Mouse (Mus musculus): ENCODE data around the gene Etv1.
"Not testable (repeated sequence)": the region's sequence is repeated elsewhere in the genome, so short reads cannot be mapped to it uniquely, and the experiment has no call there.

The Etv1 gene

GRCm38 (mm10) chr12:38789789-38790355 lies 10.7 kb downstream of the Etv1 start:
- H3K27me3 ChIP-seq (ENCODE audit: control insufficient read depth, insufficient read depth, low read length, poor library complexity, severe bottlenecking): no peaks in the 10 kb centered on the region
- no peak for DNase-seq (ENCODE audit: low read depth, low spot score)
- H3K36me3 ChIP-seq (ENCODE audit: control insufficient read depth, insufficient read depth, low read length, poor library complexity, severe bottlenecking): no peaks in the 10 kb centered on the region

- H3K36me3 ChIP-seq (ENCODE audit: control insufficient read depth, insufficient read depth, low read length, poor library complexity, severe bottlenecking): no peaks in the 10 kb centered on the region
- H3K27me3 ChIP-seq (ENCODE audit: control insufficient read depth, insufficient read depth, low read length, poor library complexity, severe bottlenecking): no peaks in the 10 kb centered on the region
- no peak for DNase-seq (ENCODE audit: low read depth, low spot score)
Measured at GRCm38 (mm10) chr12:38793076-38793475, 13.9 kb downstream of the Etv1 start.

- no peak for DNase-seq (ENCODE audit: low read depth, low spot score)
Measured at GRCm38 (mm10) chr12:38793697-38794096, 14.5 kb downstream of the Etv1 start.

GRCm38 (mm10) chr12:38807031-38807430 lies 27.9 kb downstream of the Etv1 start:
- DNase-seq (ENCODE audit: low read depth, low spot score): no peak
- no peaks in the 10 kb centered on the region for H3K36me3 ChIP-seq (ENCODE audit: control insufficient read depth, insufficient read depth, low read length, poor library complexity, severe bottlenecking)
- H3K27me3 ChIP-seq (ENCODE audit: control insufficient read depth, insufficient read depth, low read length, poor library complexity, severe bottlenecking): no peaks in the 10 kb centered on the region

More at GRCm38 (mm10) chr12:38793697-38794096, 14.5 kb downstream of the Etv1 start:
- Histone ChIP-seq H3K36me3 (ENCODE audit: control insufficient read depth, insufficient read depth, low read length, poor library complexity, severe bottlenecking) (no peaks in the 10 kb centered on the region), H3K27me3 (ENCODE audit: control insufficient read depth, insufficient read depth, low read length, poor library complexity, severe bottlenecking) (no peaks in the 10 kb centered on the region)

GRCm38 (mm10) chr12:38812392-38812791 lies 33.2 kb downstream of the Etv1 start:
- no peaks in the 10 kb centered on the region for H3K27me3 ChIP-seq (ENCODE audit: control insufficient read depth, insufficient read depth, low read length, poor library complexity, severe bottlenecking)
- no peak for DNase-seq (ENCODE audit: low read depth, low spot score)
- no peaks in the 10 kb centered on the region for H3K36me3 ChIP-seq (ENCODE audit: control insufficient read depth, insufficient read depth, low read length, poor library complexity, severe bottlenecking)

- Histone ChIP-seq H3K27me3 (ENCODE audit: control insufficient read depth, insufficient read depth, low read length, poor library complexity, severe bottlenecking) (no peaks in the 10 kb centered on the region), H3K36me3 (ENCODE audit: control insufficient read depth, insufficient read depth, low read length, poor library complexity, severe bottlenecking) (no peaks in the 10 kb centered on the region)
- no peak for DNase-seq (ENCODE audit: low read depth, low spot score)
Measured at GRCm38 (mm10) chr12:38814010-38814786, 35.0 kb downstream of the Etv1 start.

- no peak for DNase-seq (ENCODE audit: low read depth, low spot score)
- Histone ChIP-seq H3K27me3 (ENCODE audit: control insufficient read depth, insufficient read depth, low read length, poor library complexity, severe bottlenecking) (no peaks in the 10 kb centered on the region; the same call in 1 of the 2 replicates), H3K36me3 (ENCODE audit: control insufficient read depth, insufficient read depth, low read length, poor library complexity, severe bottlenecking) (no peaks in the 10 kb centered on the region)
Measured at GRCm38 (mm10) chr12:38816235-38816634, 37.1 kb downstream of the Etv1 start.

- Histone ChIP-seq H3K27me3 (ENCODE audit: control insufficient read depth, insufficient read depth, low read length, poor library complexity, severe bottlenecking) (no peaks in the 10 kb centered on the region; the same call in 1 of the 2 replicates), H3K36me3 (ENCODE audit: control insufficient read depth, insufficient read depth, low read length, poor library complexity, severe bottlenecking) (no peaks in the 10 kb centered on the region)
Measured at GRCm38 (mm10) chr12:38818320-38818719, 39.1 kb downstream of the Etv1 start.

GRCm38 (mm10) chr12:38820642-38821041 lies 41.5 kb downstream of the Etv1 start:
- Histone ChIP-seq H3K27me3 (ENCODE audit: control insufficient read depth, insufficient read depth, low read length, poor library complexity, severe bottlenecking) (no peaks in the 10 kb centered on the region; the same call in 1 of the 2 replicates), H3K36me3 (ENCODE audit: control insufficient read depth, insufficient read depth, low read length, poor library complexity, severe bottlenecking) (no peaks in the 10 kb centered on the region)
- no peak for DNase-seq (ENCODE audit: low read depth, low spot score)

More at GRCm38 (mm10) chr12:38818320-38818719, 39.1 kb downstream of the Etv1 start:
- no peak for DNase-seq (ENCODE audit: low read depth, low spot score)

- Histone ChIP-seq H3K27me3 (ENCODE audit: control insufficient read depth, insufficient read depth, low read length, poor library complexity, severe bottlenecking) (no peaks in the 10 kb centered on the region; the same call in 1 of the 2 replicates), H3K36me3 (ENCODE audit: control insufficient read depth, insufficient read depth, low read length, poor library complexity, severe bottlenecking) (no peaks in the 10 kb centered on the region)
- no peak for DNase-seq (ENCODE audit: low read depth, low spot score)
Measured at GRCm38 (mm10) chr12:38824405-38824804, 45.2 kb downstream of the Etv1 start.

GRCm38 (mm10) chr12:38832981-38833380 lies 53.8 kb downstream of the Etv1 start:
- Histone ChIP-seq H3K27me3 (ENCODE audit: control insufficient read depth, insufficient read depth, low read length, poor library complexity, severe bottlenecking) (no peaks in the 10 kb centered on the region), H3K36me3 (ENCODE audit: control insufficient read depth, insufficient read depth, low read length, poor library complexity, severe bottlenecking) (no peaks in the 10 kb centered on the region)
- DNase-seq (ENCODE audit: low read depth, low spot score): no peak

GRCm38 (mm10) chr12:38834581-38834980 lies 55.4 kb downstream of the Etv1 start:
- Histone ChIP-seq H3K36me3 (ENCODE audit: control insufficient read depth, insufficient read depth, low read length, poor library complexity, severe bottlenecking) (no peaks in the 10 kb centered on the region), H3K27me3 (ENCODE audit: control insufficient read depth, insufficient read depth, low read length, poor library complexity, severe bottlenecking) (no peaks in the 10 kb centered on the region)
- no peak for DNase-seq (ENCODE audit: low read depth, low spot score)

- not testable (repeated sequence) for H3K36me3 ChIP-seq (ENCODE audit: control insufficient read depth, insufficient read depth, low read length, poor library complexity, severe bottlenecking); H3K27me3 ChIP-seq (ENCODE audit: control insufficient read depth, insufficient read depth, low read length, poor library complexity, severe bottlenecking); DNase-seq (ENCODE audit: low read depth, low spot score)
Measured at GRCm38 (mm10) chr12:38834986-38835385, 55.8 kb downstream of the Etv1 start.

- peak; percentile 7 for DNase-seq (ENCODE audit: low read depth, low spot score)
- H3K27me3 ChIP-seq (ENCODE audit: control insufficient read depth, insufficient read depth, low read length, poor library complexity, severe bottlenecking): no peaks in the 10 kb centered on the region
- no peaks in the 10 kb centered on the region for H3K36me3 ChIP-seq (ENCODE audit: control insufficient read depth, insufficient read depth, low read length, poor library complexity, severe bottlenecking)
Measured at GRCm38 (mm10) chr12:38843801-38844295, 64.7 kb downstream of the Etv1 start.

GRCm38 (mm10) chr12:38847500-38848261 lies 68.5 kb downstream of the Etv1 start:
- no peaks in the 10 kb centered on the region for H3K27me3 ChIP-seq (ENCODE audit: control insufficient read depth, insufficient read depth, low read length, poor library complexity, severe bottlenecking)
- no peak for DNase-seq (ENCODE audit: low read depth, low spot score)
- no peaks in the 10 kb centered on the region for H3K36me3 ChIP-seq (ENCODE audit: control insufficient read depth, insufficient read depth, low read length, poor library complexity, severe bottlenecking)

Measured in splenic B cell, adult 2 months (primary cell).